Mouse (Mus musculus): ENCODE results near the gene Efna5.

DNA sequence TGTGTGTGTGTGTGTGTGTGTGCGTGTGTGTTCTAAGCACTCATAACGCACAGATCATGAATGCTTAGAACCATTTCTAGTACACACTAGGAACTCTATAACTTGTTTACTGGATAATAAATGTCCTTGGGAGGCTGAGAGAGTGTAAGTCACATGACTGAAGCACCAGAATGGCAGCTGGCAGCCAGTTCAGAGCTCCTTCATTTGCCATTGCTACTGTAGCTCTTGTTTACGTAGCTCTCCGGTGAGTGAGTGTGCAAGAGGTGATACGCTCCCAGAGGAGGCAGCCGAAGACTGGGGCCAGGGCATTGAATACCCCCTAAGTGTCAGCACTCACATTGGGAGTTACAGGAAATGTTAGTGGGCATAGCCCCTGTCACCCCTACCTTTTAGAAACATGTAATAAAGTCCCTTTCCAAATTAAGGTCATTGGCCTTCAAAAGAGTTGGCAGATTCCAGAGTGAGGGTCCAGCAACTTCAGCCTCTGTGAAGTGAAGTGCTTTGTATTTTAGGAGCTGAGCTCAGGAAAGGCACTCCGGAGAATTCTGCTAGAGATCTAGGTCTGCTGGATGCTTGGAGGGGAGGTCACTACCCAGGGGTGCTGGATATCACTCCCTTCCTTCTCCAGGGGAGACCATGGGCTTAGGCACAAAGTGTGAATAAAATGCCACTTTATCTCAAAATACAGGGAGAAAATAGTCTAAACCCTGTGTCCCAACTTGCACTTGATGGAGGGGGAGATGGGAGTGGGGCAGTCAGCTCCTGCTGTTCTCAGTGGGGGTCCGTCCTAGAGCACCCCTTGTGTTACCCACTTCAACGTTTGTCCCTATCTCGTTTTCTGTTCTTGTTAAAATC, 289.3 kb downstream of the Efna5 start:
- TF ChIP-seq POLR2A (IDR thresholded peaks at IDR 0.05; ENCODE audit: insufficient read length, low read depth) (no peak), E2F4 (IDR thresholded peaks at IDR 0.05; ENCODE audit: insufficient read depth) (no peak), USF1 (IDR thresholded peaks at IDR 0.05; ENCODE audit: low read depth) (no peak), SRF (IDR thresholded peaks at IDR 0.05; ENCODE audit: control insufficient read depth, insufficient read length, low read depth) (no peak), TCF12 (IDR thresholded peaks at IDR 0.05; ENCODE audit: insufficient read depth, poor library complexity, severe bottlenecking) (no peak), MYOD1 (IDR thresholded peaks at IDR 0.05; ENCODE audit: control insufficient read depth in 1 of 3, insufficient read length in 2 of 3, low read depth in 2 of 3) (no peak), POLR2AphosphoS2 (IDR thresholded peaks at IDR 0.05; ENCODE audit: insufficient read length, low read depth) (no peak), MAX (IDR thresholded peaks at IDR 0.05; ENCODE audit: low read depth) (no peak), CEBPB (IDR thresholded peaks at IDR 0.05; ENCODE audit: insufficient read depth, poor library complexity, severe bottlenecking) (no peak), MYOG (IDR thresholded peaks at IDR 0.05; ENCODE audit: control insufficient read depth in 1 of 3, insufficient read depth in 1 of 3, insufficient read length in 2 of 3, low read depth in 2 of 3) (no peak)
